Mouse (Mus musculus) neural tube, embryonic 15.5 days (tissue): ENCODE measurements at regions not wholly inside any gene's neighbourhood (a gene's known extent, or its start where the extent isn't known, plus 50 kb on each side); places are given as distances from the start of the nearest gene placed in this dataset.
"Not testable (repeated sequence)": the region's sequence is repeated elsewhere in the genome, so short reads cannot be mapped to it uniquely, and the experiment has no call there.

Source experiments
- ATAC-seq: fragments of 200-750 bp; cut with Nextera tagmentation; 2 replicates; pipeline ENCODE4 v1.8.0; 2017; ENCODE audit warnings: mild to moderate bottlenecking, moderate TSS enrichment, moderate library complexity; ENCODE audit not compliant: low FRiP score
- H3K27ac ChIP-seq: fragments of 300-500 bp; sonication (generic); replicated peaks from 2 replicates; pipeline ENCODE4 v1.5.1; 2015; ENCODE audit warnings: mild to moderate bottlenecking, inconsistent platforms
- H3K27me3 ChIP-seq: fragments of 300-500 bp; sonication (generic); replicated peaks from 2 replicates; pipeline ENCODE4 v1.6.1; 2015; ENCODE audit warnings: inconsistent platforms
- H3K36me3 ChIP-seq: fragments of 300-500 bp; sonication (generic); 2 replicates; pipeline ENCODE4 v1.6.1; 2015; ENCODE audit warnings: inconsistent platforms
- H3K4me1 ChIP-seq: fragments of 300-500 bp; sonication (generic); 2 replicates; pipeline ENCODE4 v1.6.1; 2015; ENCODE audit warnings: inconsistent platforms
- H3K4me2 ChIP-seq: fragments of 300-500 bp; sonication (generic); 2 replicates; pipeline ENCODE4 v1.6.1; 2015; ENCODE audit warnings: inconsistent platforms, mild to moderate bottlenecking, moderate library complexity
- H3K4me3 ChIP-seq: fragments of 300-500 bp; sonication (generic); replicated peaks from 2 replicates; pipeline ENCODE4 v1.5.1; 2015; ENCODE audit warnings: mild to moderate bottlenecking, inconsistent platforms
- H3K9ac ChIP-seq: fragments of 300-500 bp; sonication (generic); replicated peaks from 2 replicates; pipeline ENCODE4 v1.6.1; 2015; ENCODE audit warnings: mild to moderate bottlenecking, inconsistent platforms
- H3K9me3 ChIP-seq: fragments of 300-500 bp; sonication (generic); replicated peaks from 2 replicates; pipeline ENCODE4 v1.6.1; 2016; ENCODE audit warnings: inconsistent platforms
- WGBS: fragments of 180-500 bp; shearing (Covaris S2); methylation state at CpG from one replicate; pipeline ENCODE4 v1.1.7; 2015; ENCODE audit warnings: mixed read lengths; 5-methylcytosine and 5-hydroxymethylcytosine counted together

- H3K36me3 ChIP-seq, result no peaks in the 10 kb centered on the region
- no peak overlapping the region for H3K27ac ChIP-seq
- peaks cover 21% of the 10 kb centered on the region for H3K27me3 ChIP-seq
- H3K9me3 ChIP-seq, result no peaks in the 10 kb centered on the region
- ATAC-seq, result no peak
- no peak overlapping the region for H3K4me3 ChIP-seq
- no peak overlapping the region for H3K4me2 ChIP-seq
- 76% methylated on average over 8 of the region's 8 CpGs for WGBS
- no peak overlapping the region for H3K9ac ChIP-seq
- H3K4me1 ChIP-seq, result no peaks in the 10 kb centered on the region
These were observed 56.8 kb downstream of the Sox1 start for GRCm38 (mm10) chr8:12451857-12452256.

GRCm38 (mm10) chr8:12455376-12455775 lies 60.3 kb downstream of the Sox1 start:
- not testable (repeated sequence) for H3K4me3 ChIP-seq, H3K4me2 ChIP-seq, H3K27ac ChIP-seq, H3K9ac ChIP-seq, ATAC-seq, H3K36me3 ChIP-seq, H3K9me3 ChIP-seq, H3K4me1 ChIP-seq
- H3K27me3 ChIP-seq, result 0 out of 2 replicates have a peak, but pooled peaks cover 14% of the 10 kb centered on the region
- WGBS, result 93% methylated on average over 3 of the region's 3 CpGs

GRCm38 (mm10) chr8:12456326-12456725 lies 61.2 kb downstream of the Sox1 start:
- Histone ChIP-seq H3K4me2 (no peak overlapping the region), H3K9ac (no peak overlapping the region), H3K27ac (no peak overlapping the region), H3K36me3 (no peaks in the 10 kb centered on the region), H3K9me3 (no peaks in the 10 kb centered on the region), H3K4me1 (no peaks in the 10 kb centered on the region), H3K4me3 (no peak overlapping the region), H3K27me3 (0 out of 2 replicates have a peak, but pooled peaks cover 19% of the 10 kb centered on the region)
- WGBS, result 90% methylated on average over 1 of the region's 1 CpGs
- no peak for ATAC-seq

GRCm38 (mm10) chr8:12457015-12457414 lies 61.9 kb downstream of the Sox1 start:
- Histone ChIP-seq H3K27me3 (0 out of 2 replicates have a peak, but pooled peaks cover 19% of the 10 kb centered on the region), H3K4me1 (no peaks in the 10 kb centered on the region), H3K36me3 (no peaks in the 10 kb centered on the region), H3K9ac (no peak overlapping the region), H3K9me3 (no peaks in the 10 kb centered on the region), H3K4me2 (no peak overlapping the region), H3K4me3 (no peak overlapping the region), H3K27ac (no peak overlapping the region)
- WGBS, result 58% methylated on average over 7 of the region's 7 CpGs
- ATAC-seq, result no peak

GRCm38 (mm10) chr8:12466845-12467244 lies 71.8 kb downstream of the Sox1 start:
- Histone ChIP-seq H3K9me3 (no peaks in the 10 kb centered on the region), H3K4me3 (no peak overlapping the region), H3K4me1 (no peaks in the 10 kb centered on the region), H3K27me3 (peaks cover 17% of the 10 kb centered on the region; the same call in 1 of the 2 replicates), H3K36me3 (no peaks in the 10 kb centered on the region), H3K27ac (no peak overlapping the region), H3K4me2 (no peak overlapping the region), H3K9ac (no peak overlapping the region)
- WGBS, result 76% methylated on average over 7 of the region's 7 CpGs
- ATAC-seq, result no peak

- WGBS, result 81% methylated on average over 36 of the region's 36 CpGs
- Histone ChIP-seq H3K4me2 (no peak overlapping the region), H3K9ac (no peak overlapping the region), H3K36me3 (no peaks in the 10 kb centered on the region), H3K27ac (no peak overlapping the region), H3K27me3 (peaks cover 17% of the 10 kb centered on the region; the same call in 1 of the 2 replicates), H3K4me3 (no peak overlapping the region), H3K9me3 (no peaks in the 10 kb centered on the region), H3K4me1 (no peaks in the 10 kb centered on the region)
- no peak for ATAC-seq
These were observed 72.6 kb downstream of the Sox1 start for GRCm38 (mm10) chr8:12467386-12468326.

- 9% methylated on average over 39 of the region's 39 CpGs for WGBS
- Histone ChIP-seq H3K27me3 (peaks cover 39% of the 10 kb centered on the region), H3K27ac (0 out of 2 replicates have a peak overlapping the region, but pooled peaks have one; percentile 18), H3K4me2 (peak overlapping the region; percentile 72), H3K9ac (peak overlapping the region; percentile 40; the same call in 1 of the 2 replicates), H3K36me3 (no peaks in the 10 kb centered on the region), H3K4me3 (peak overlapping the region; percentile 37), H3K9me3 (no peaks in the 10 kb centered on the region), H3K4me1 (peaks cover 18% of the 10 kb centered on the region)
- ATAC-seq, result peak; percentile 45; the same call in 1 of the 2 replicates
These were observed 82.6 kb downstream of the Sox1 start for GRCm38 (mm10) chr8:12477449-12478401.

GRCm38 (mm10) chr8:12481918-12482317 lies 86.8 kb downstream of the Sox1 start:
- Histone ChIP-seq H3K4me3 (no peak overlapping the region), H3K36me3 (no peaks in the 10 kb centered on the region), H3K9ac (no peak overlapping the region), H3K27me3 (peaks cover 63% of the 10 kb centered on the region), H3K4me2 (no peak overlapping the region), H3K9me3 (no peaks in the 10 kb centered on the region), H3K27ac (no peak overlapping the region), H3K4me1 (peaks cover 25% of the 10 kb centered on the region)
- ATAC-seq, result no peak
- 19% methylated on average over 14 of the region's 14 CpGs for WGBS

- no peaks in the 10 kb centered on the region for H3K36me3 ChIP-seq
- WGBS, result 76% methylated on average over 3 of the region's 3 CpGs
- no peak overlapping the region for H3K4me2 ChIP-seq
- H3K27me3 ChIP-seq, result peaks cover 64% of the 10 kb centered on the region
- H3K9ac ChIP-seq, result no peak overlapping the region
- no peak overlapping the region for H3K4me3 ChIP-seq
- no peak for ATAC-seq
- H3K4me1 ChIP-seq, result peaks cover 22% of the 10 kb centered on the region; the same call in 1 of the 2 replicates
- H3K9me3 ChIP-seq, result no peaks in the 10 kb centered on the region
- H3K27ac ChIP-seq, result no peak overlapping the region
These were observed 88.5 kb downstream of the Sox1 start for GRCm38 (mm10) chr8:12483551-12483950.

- peaks cover 22% of the 10 kb centered on the region; the same call in 1 of the 2 replicates for H3K4me1 ChIP-seq
- no peak overlapping the region for H3K27ac ChIP-seq
- H3K4me3 ChIP-seq, result no peak overlapping the region
- H3K4me2 ChIP-seq, result no peak overlapping the region
- H3K9ac ChIP-seq, result no peak overlapping the region
- peaks cover 49% of the 10 kb centered on the region for H3K27me3 ChIP-seq
- 80% methylated on average over 7 of the region's 7 CpGs for WGBS
- no peaks in the 10 kb centered on the region for H3K9me3 ChIP-seq
- ATAC-seq, result no peak
- H3K36me3 ChIP-seq, result no peaks in the 10 kb centered on the region
These were observed 87.5 kb upstream of the Spaca7 start for GRCm38 (mm10) chr8:12485326-12485725.

GRCm38 (mm10) chr8:12486331-12487061 lies 86.3 kb upstream of the Spaca7 start:
- WGBS, result 32% methylated on average over 22 of the region's 22 CpGs
- H3K27me3 ChIP-seq, result peaks cover 44% of the 10 kb centered on the region
- peak overlapping the region; percentile 79 for H3K27ac ChIP-seq

More at GRCm38 (mm10) chr8:12486331-12487061, 86.3 kb upstream of the Spaca7 start:
- H3K9ac ChIP-seq, result no peak overlapping the region
- no peak overlapping the region for H3K4me3 ChIP-seq
- no peaks in the 10 kb centered on the region for H3K9me3 ChIP-seq
- no peak overlapping the region for H3K4me2 ChIP-seq
- H3K36me3 ChIP-seq, result no peaks in the 10 kb centered on the region
- H3K4me1 ChIP-seq, result peaks cover 20% of the 10 kb centered on the region; the same call in 1 of the 2 replicates
- peak; percentile 74 for ATAC-seq
